Mouse (Mus musculus) neural tube, embryonic 12.5 days (tissue): Measurements from ENCODE around the gene Tal1. TPM values are rescaled to one million over a fixed set of nuclear protein-coding genes. Genes with fewer than 3 reads are reported as not detected.

ENCODE experiments used
- ATAC-seq: fragments of 200-750 bp; cut with Nextera tagmentation; 2 replicates; pipeline ENCODE4 v1.8.0; 2017; ENCODE audit warnings: low read depth, mild to moderate bottlenecking, moderate TSS enrichment, moderate library complexity; ENCODE audit not compliant: low FRiP score
- H3K27ac ChIP-seq: fragments of 300-500 bp; sonication (generic); 2 replicates; pipeline ENCODE4 v1.5.1; 2016
- H3K27me3 ChIP-seq: fragments of 300-500 bp; sonication (generic); replicated peaks from 2 replicates; pipeline ENCODE4 v1.6.1; 2016; ENCODE audit warnings: mild to moderate bottlenecking
- H3K36me3 ChIP-seq: fragments of 300-500 bp; sonication (generic); 2 replicates; pipeline ENCODE4 v1.6.1; 2016; ENCODE audit warnings: mild to moderate bottlenecking
- H3K4me1 ChIP-seq: fragments of 300-500 bp; sonication (generic); 2 replicates; pipeline ENCODE4 v1.6.1; 2016
- H3K4me2 ChIP-seq: fragments of 300-500 bp; sonication (generic); replicated peaks from 2 replicates; pipeline ENCODE4 v1.6.1; 2016; ENCODE audit warnings: mild to moderate bottlenecking
- H3K4me3 ChIP-seq: fragments of 300-500 bp; sonication (generic); 2 replicates; pipeline ENCODE4 v1.5.1; 2016
- H3K9ac ChIP-seq: fragments of 300-500 bp; sonication (generic); 2 replicates; pipeline ENCODE4 v1.6.1; 2016; ENCODE audit warnings: mild to moderate bottlenecking
- H3K9me3 ChIP-seq: fragments of 300-500 bp; sonication (generic); 2 replicates; pipeline ENCODE4 v1.6.1; 2016; ENCODE audit warnings: mild to moderate bottlenecking
- WGBS: fragments of 180-500 bp; shearing (Covaris S2); methylation state at CpG from one replicate; pipeline ENCODE4 v1.1.7; 2016; 5-methylcytosine and 5-hydroxymethylcytosine counted together
- polyA plus RNA-seq: library from polyadenylated mRNA; unstranded; fragments of >200 nt; fragmentation: Nextera tagmentation; extraction: Ambion mirVana; gene quantifications from 2 replicates; pipeline ENCODE4 v1.2.1, GENCODE M21; 2016

Gene Tal1
- polyA plus RNA-seq, 1 experiment from 2014 or later: 3.0 TPM

DNA sequence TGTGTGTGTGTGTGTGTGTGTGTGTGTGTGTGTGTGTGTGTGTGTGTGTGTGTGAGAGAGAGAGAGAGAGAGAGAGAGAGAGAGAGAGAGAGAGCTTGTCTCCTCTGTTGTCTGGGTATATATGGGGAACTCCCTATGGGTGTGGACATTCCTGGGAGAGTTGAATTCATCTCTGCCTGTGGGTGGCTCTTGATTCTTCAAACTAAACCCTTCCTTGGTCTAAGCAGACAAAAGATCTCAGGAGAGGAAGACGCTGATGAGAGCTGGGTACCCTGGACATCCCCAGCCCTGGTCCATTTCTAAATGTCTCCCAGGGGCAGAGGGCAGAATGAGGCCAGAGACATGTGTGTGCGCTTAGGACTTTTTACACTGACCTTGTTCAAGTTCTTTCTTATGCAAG lies 37.8 kb downstream of the Tal1 start:
- no peaks in the 10 kb centered on the region for H3K9me3 ChIP-seq
- no peak overlapping the region for H3K27ac ChIP-seq
- H3K27me3 ChIP-seq: peaks cover 47% of the 10 kb centered on the region
- H3K9ac ChIP-seq: no peak overlapping the region
- H3K4me1 ChIP-seq: peaks cover 7% of the 10 kb centered on the region
- H3K4me2 ChIP-seq: no peak overlapping the region
- WGBS: 82% methylated on average over 2 of the region's 2 CpGs
- H3K36me3 ChIP-seq: no peaks in the 10 kb centered on the region
- no peak for ATAC-seq
- H3K4me3 ChIP-seq: no peak overlapping the region

DNA sequence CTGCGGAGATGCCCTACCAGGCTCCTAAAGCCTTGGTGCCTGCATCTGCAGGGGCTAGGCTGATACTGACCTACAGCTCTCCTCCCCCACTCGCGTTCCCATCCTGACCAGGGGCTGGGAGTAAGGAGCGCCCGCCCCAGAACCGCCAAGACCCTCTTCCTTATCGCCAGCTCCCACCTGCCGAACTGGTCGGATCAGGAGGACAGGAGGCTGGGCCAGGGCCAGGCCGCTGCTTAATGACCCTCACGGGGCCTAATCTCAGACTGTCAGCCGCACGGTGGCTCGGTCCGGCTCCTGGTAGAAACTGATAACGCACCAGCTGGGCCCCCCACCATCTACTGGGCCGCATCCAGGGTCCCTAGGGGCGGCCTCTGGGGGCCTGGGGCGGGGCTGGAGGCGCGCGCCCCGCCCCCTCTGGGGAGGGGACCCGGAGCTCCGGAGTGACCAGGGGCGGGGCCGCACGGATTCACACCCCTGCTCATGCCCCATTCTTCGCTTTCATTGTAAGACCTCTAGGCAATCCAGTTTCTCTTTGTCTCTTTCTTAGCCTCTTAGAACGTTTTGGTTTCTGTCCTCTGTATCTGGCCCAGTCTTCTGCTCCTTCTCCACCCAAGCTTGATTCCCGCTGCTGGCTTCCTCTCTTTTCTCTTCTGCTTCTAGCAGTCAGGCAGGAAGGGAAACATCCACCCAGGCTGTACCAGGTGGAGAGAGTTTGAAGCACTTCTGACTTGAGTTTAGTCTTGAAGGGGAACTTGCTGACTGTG lies 39.6 kb downstream of the Tal1 start:
- Histone ChIP-seq H3K4me1 (peaks cover 7% of the 10 kb centered on the region), H3K4me2 (peak overlapping the region; percentile 87), H3K27ac (no peak overlapping the region), H3K9me3 (no peaks in the 10 kb centered on the region), H3K4me3 (peak overlapping the region; percentile 38), H3K27me3 (peaks cover 43% of the 10 kb centered on the region), H3K36me3 (no peaks in the 10 kb centered on the region), H3K9ac (peak overlapping the region; percentile 66)
- ATAC-seq: peak; percentile 68
- under 1% methylated on average over 31 of the region's 31 CpGs for WGBS

DNA sequence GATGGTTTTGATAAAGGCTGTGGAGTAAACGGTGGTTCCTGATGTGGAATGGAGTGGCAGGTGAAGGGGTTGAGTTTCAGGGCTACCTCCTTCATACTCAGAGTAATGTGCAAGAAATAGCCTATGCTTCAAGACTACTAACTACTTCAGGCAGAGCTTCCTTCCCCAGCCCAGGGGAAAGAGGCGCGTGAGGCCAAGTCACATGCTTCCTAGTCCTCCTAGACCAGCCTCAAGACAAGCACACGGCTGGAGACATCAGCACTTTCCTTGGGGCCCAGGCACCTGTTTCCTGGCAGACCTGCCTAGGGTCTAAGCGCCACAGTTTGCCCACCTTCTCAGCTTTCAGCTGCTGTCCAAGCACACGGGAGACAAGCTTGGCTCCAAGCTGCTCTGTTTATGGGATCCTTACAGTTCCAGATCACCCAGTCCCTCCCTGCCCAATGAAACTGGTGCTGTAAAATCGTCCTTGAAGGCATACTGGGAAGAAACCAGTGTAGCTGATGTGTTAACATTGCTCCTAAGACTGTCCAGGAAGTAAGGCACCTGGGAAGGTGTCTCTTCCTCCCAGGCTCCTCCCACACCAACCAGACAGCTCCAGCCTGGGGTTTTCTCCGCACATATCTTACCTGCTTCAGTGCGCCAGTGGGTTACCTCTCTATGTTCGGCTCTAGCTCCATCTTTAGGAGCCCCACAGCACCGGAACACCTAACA lies 40.4 kb downstream of the Tal1 start:
- Histone ChIP-seq H3K27me3 (peaks cover 43% of the 10 kb centered on the region), H3K4me2 (peak overlapping the region; percentile 87), H3K9ac (no peak overlapping the region), H3K4me1 (peaks cover 7% of the 10 kb centered on the region), H3K4me3 (no peak overlapping the region), H3K27ac (no peak overlapping the region), H3K9me3 (no peaks in the 10 kb centered on the region), H3K36me3 (no peaks in the 10 kb centered on the region)
- ATAC-seq: peak; percentile 31; the same call in 1 of the 2 replicates
- WGBS: 13% methylated on average over 11 of the region's 11 CpGs

DNA sequence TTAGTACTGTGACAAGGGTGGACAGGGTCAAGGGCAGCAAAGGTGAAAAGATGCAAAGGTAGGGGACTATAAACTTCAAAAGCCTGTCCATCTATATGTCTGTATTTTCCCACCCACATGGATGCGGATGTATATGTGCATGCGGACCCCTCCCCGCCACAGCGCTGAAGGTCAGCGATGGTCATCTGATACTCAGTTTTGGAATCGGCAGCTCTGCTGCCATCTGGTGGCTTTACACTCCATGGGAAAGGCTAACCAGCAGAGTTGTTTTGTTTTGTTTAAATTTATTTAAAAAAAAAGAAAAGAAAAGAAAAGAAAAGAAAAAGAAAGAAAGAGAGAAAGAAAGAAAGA lies 40.9 kb downstream of the Tal1 start:
- H3K9ac ChIP-seq: no peak overlapping the region
- ATAC-seq: no peak
- peaks cover 7% of the 10 kb centered on the region for H3K4me1 ChIP-seq
- no peaks in the 10 kb centered on the region for H3K36me3 ChIP-seq
- H3K27me3 ChIP-seq: peaks cover 43% of the 10 kb centered on the region
- H3K4me3 ChIP-seq: no peak overlapping the region
- no peak overlapping the region for H3K27ac ChIP-seq
- no peaks in the 10 kb centered on the region for H3K9me3 ChIP-seq
- peak overlapping the region; percentile 25 for H3K4me2 ChIP-seq
- WGBS: under 1% methylated on average over 6 of the region's 6 CpGs

DNA sequence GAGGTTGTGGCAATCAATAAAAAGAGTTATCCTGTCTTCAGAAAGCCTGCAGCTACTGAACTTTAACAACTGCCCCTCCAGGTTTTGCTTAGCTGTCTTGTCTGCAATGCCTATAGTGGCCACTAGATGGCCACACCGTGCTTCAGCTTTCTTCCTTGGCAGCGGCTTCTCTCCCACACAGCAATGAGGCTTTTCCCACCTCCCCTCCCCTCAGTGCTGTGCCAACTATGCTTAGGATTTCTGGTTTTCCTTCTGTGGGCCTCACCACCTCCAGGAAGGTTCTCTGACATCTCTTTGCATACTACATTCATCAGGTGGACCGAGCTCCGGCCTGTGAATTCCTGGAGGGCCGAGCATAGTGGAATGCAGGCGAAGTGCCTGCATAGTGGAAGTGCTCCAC lies 45.5 kb downstream of the Tal1 start:
- Histone ChIP-seq H3K9ac (no peak overlapping the region), H3K9me3 (no peaks in the 10 kb centered on the region), H3K36me3 (no peaks in the 10 kb centered on the region), H3K4me2 (no peak overlapping the region), H3K4me1 (no peaks in the 10 kb centered on the region), H3K27ac (no peak overlapping the region), H3K4me3 (no peak overlapping the region), H3K27me3 (peaks cover 12% of the 10 kb centered on the region)
- ATAC-seq: peak; percentile 18; the same call in 1 of the 2 replicates
- 44% methylated on average over 6 of the region's 6 CpGs for WGBS

DNA sequence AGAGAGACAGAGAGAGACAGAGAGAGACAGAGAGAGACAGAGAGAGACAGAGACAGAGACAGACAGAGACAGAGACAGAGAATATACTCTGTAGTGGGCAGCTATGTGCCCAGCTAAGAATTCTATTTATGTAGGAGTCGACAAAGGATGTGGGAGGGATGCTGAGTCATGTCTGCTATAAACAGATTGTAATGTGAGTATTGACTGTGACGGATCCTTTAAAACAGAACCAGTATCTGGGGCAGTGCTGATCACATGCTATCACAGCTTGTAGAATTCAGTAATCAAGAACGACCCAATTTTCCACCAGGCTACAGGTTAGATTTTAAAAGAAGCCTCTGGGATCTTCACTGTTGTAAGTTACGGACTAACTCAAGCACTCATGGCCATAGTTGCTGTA lies 47.3 kb downstream of the Tal1 start:
- Histone ChIP-seq H3K9me3 (0 out of 2 replicates have a peak, but pooled peaks cover 3% of the 10 kb centered on the region), H3K27ac (no peak overlapping the region), H3K4me1 (no peaks in the 10 kb centered on the region), H3K9ac (no peak overlapping the region), H3K4me3 (no peak overlapping the region), H3K4me2 (no peak overlapping the region), H3K36me3 (no peaks in the 10 kb centered on the region), H3K27me3 (0 out of 2 replicates have a peak, but pooled peaks cover 1% of the 10 kb centered on the region)
- ATAC-seq: no peak
- WGBS: 70% methylated on average over 4 of the region's 4 CpGs

DNA sequence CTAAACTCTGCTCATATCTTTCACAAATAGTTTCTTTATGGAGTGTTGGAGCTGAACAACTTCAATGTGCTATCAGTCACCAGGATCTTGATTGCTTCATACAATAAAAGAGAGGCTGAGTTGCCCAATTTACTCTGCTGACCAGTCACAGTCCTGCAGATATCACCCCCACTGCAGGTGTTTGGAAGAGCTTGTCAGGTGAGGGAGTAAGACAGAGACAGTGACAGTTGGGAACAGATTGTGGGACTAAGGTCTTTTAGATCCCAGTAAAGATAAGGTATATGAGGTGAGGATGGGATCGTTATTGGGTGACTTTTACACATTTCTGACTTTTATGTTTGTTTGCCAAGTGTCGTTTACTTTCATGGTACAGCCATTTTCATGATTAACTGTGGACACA lies 54.9 kb downstream of the Tal1 start:
- Histone ChIP-seq H3K27me3 (no peaks in the 10 kb centered on the region), H3K9ac (no peak overlapping the region), H3K4me2 (no peak overlapping the region), H3K27ac (no peak overlapping the region), H3K4me1 (no peaks in the 10 kb centered on the region), H3K36me3 (no peaks in the 10 kb centered on the region), H3K9me3 (0 out of 2 replicates have a peak, but pooled peaks cover 3% of the 10 kb centered on the region), H3K4me3 (no peak overlapping the region)
- ATAC-seq: no peak
- 79% methylated on average over 2 of the region's 2 CpGs for WGBS

DNA sequence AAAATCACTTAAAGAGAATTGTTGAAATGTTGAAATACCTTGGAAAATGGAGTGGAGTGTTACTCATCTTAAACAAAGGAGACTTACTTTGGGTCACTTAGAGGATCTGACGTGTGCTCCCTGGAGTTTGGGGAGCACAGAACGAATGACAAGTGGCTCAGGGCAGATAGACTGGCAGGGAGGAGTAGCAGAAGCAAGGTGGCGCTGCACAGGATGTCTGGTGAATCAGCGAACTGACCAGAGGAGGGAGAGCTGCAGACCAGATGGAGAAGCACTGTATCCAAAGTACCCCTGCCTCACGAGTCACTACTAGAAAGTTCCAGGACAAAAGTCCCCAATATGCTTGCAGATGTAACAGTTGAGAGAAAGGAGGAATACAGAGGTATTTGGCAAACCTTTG lies 57.0 kb downstream of the Tal1 start:
- H3K27ac ChIP-seq: no peak overlapping the region
- H3K4me2 ChIP-seq: no peak overlapping the region
- H3K36me3 ChIP-seq: no peaks in the 10 kb centered on the region
- no peak overlapping the region for H3K9ac ChIP-seq
- no peaks in the 10 kb centered on the region for H3K9me3 ChIP-seq
- H3K4me3 ChIP-seq: no peak overlapping the region
- H3K4me1 ChIP-seq: no peaks in the 10 kb centered on the region
- WGBS: 26% methylated on average over 5 of the region's 5 CpGs
- ATAC-seq: no peak
- H3K27me3 ChIP-seq: no peaks in the 10 kb centered on the region

DNA sequence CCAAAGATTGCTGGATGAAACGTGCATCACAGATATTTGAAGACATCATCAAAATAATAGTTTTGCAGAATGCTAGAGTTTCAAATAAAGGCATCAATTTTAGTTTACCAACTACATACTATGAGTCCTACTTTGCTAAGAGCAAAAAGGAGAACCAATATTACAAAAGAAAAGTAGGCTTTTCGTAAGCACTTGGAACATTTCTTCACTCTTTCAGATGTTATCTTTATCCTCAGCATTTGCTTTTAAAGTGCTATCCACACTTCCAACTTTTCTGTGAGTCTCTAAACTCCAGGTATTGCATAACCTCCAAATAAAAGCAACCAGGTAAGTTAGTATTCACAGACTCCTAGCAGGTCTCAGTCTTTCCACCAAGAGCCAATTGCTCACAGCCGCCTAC lies 63.4 kb downstream of the Tal1 start:
- H3K36me3 ChIP-seq: no peaks in the 10 kb centered on the region
- H3K4me3 ChIP-seq: no peak overlapping the region
- no peak overlapping the region for H3K9ac ChIP-seq
- no peaks in the 10 kb centered on the region for H3K27me3 ChIP-seq
- no peaks in the 10 kb centered on the region for H3K9me3 ChIP-seq
- ATAC-seq: no peak
- H3K4me2 ChIP-seq: no peak overlapping the region
- H3K4me1 ChIP-seq: no peaks in the 10 kb centered on the region
- H3K27ac ChIP-seq: no peak overlapping the region
- WGBS: 91% methylated on average over 3 of the region's 3 CpGs

DNA sequence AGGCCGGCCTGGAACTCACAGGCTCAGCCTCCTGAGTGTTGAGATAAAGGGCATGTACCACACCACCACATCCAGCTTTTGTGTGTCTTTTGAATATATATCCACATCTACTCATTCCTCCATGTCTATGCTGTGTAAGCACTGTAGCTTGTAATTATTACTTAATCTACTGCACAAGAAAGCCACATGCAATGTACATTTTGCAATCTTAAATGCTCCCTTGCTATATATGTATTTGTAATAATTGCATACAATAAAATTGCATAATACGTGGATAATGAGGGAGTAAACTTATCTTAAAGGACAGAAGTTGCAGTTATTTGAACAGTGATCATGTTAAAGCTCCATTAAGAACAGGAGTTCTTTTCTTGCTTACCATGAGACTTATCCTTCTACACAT lies 64.9 kb downstream of the Tal1 start:
- 78% methylated on average over 2 of the region's 2 CpGs for whole genome bisulfite sequencing
- ATAC-seq: no peak
- H3K9me3 ChIP-seq: no peaks in the 10 kb centered on the region

More for the DNA sequence above, 64.9 kb downstream of the Tal1 start:
- Histone ChIP-seq H3K4me1 (no peaks in the 10 kb centered on the region), H3K4me2 (no peak overlapping the region), H3K36me3 (no peaks in the 10 kb centered on the region), H3K27me3 (no peaks in the 10 kb centered on the region), H3K27ac (no peak overlapping the region), H3K4me3 (no peak overlapping the region), H3K9ac (no peak overlapping the region)
